Mouse (Mus musculus) cerebral cortex, adult 2 months (tissue): ENCODE data around the gene Ddx39.

ENCODE experiments used
- WGBS: fragments of 180-500 bp; shearing (Covaris S2); methylation state at CpG from one replicate; pipeline ENCODE4 v1.1.7; 2018; 5-methylcytosine and 5-hydroxymethylcytosine counted together

Gene Ddx39

GRCm38 (mm10) chr8:83769720-83770119, 54.7 kb downstream of the Ddx39 start:
- WGBS, result 75% methylated on average over 7 of the region's 7 CpGs

GRCm38 (mm10) chr8:83770669-83771068, 55.7 kb downstream of the Ddx39 start:
- 85% methylated on average over 2 of the region's 2 CpGs for WGBS

- 81% methylated on average over 4 of the region's 4 CpGs for WGBS
Observed at GRCm38 (mm10) chr8:83771791-83772190, 56.8 kb downstream of the Ddx39 start.

- 18% methylated on average over 25 of the region's 25 CpGs for WGBS
Observed at GRCm38 (mm10) chr8:83772701-83773451, 57.9 kb downstream of the Ddx39 start.

- 38% methylated on average over 6 of the region's 6 CpGs for WGBS
Observed at GRCm38 (mm10) chr8:83773452-83773846, 58.5 kb downstream of the Ddx39 start.

GRCm38 (mm10) chr8:83774221-83774620, 59.2 kb downstream of the Ddx39 start:
- 98% methylated on average over 2 of the region's 2 CpGs for WGBS
